Mouse (Mus musculus) limb, embryonic 15.5 days (tissue): ENCODE measurements around the gene Cox4i2. TPM values are rescaled to one million over a fixed set of nuclear protein-coding genes. Genes with fewer than 3 reads are reported as not detected.

Source experiments
- ATAC-seq: fragments of 200-750 bp; cut with Nextera tagmentation; 2 replicates; pipeline ENCODE4 v1.8.0; 2017; ENCODE audit warnings: low read depth, moderate TSS enrichment; ENCODE audit not compliant: insufficient number of reproducible peaks, low FRiP score, low TSS enrichment
- H3K27ac ChIP-seq: fragments of 300-500 bp; sonication (generic); 2 replicates; pipeline ENCODE4 v1.5.1; 2015; ENCODE audit warnings: moderate library complexity, mild to moderate bottlenecking, inconsistent platforms
- H3K27me3 ChIP-seq: fragments of 300-500 bp; sonication (generic); 2 replicates; pipeline ENCODE4 v1.6.1; 2015; ENCODE audit warnings: inconsistent platforms
- H3K36me3 ChIP-seq: fragments of 300-500 bp; sonication (generic); 2 replicates; pipeline ENCODE4 v1.6.1; 2015; ENCODE audit warnings: inconsistent platforms
- H3K4me1 ChIP-seq: fragments of 300-500 bp; sonication (generic); 2 replicates; pipeline ENCODE4 v1.6.1; 2015; ENCODE audit warnings: inconsistent platforms
- H3K4me2 ChIP-seq: fragments of 300-500 bp; sonication (generic); 2 replicates; pipeline ENCODE4 v1.6.1; 2015; ENCODE audit warnings: mild to moderate bottlenecking, inconsistent platforms
- H3K4me3 ChIP-seq: fragments of 300-500 bp; sonication (generic); 2 replicates; pipeline ENCODE4 v1.5.1; 2015; ENCODE audit warnings: mild to moderate bottlenecking, inconsistent platforms
- H3K9ac ChIP-seq: fragments of 300-500 bp; sonication (generic); 2 replicates; pipeline ENCODE4 v1.6.1; 2015; ENCODE audit warnings: inconsistent platforms
- H3K9me3 ChIP-seq: fragments of 300-500 bp; sonication (generic); 2 replicates; pipeline ENCODE4 v1.6.1; 2016; ENCODE audit warnings: inconsistent platforms
- WGBS: fragments of 180-500 bp; shearing (Covaris S2); methylation state at CpG from one replicate; pipeline ENCODE4 v1.1.7; 2015; 5-methylcytosine and 5-hydroxymethylcytosine counted together
- polyA plus RNA-seq: library from polyadenylated mRNA; unstranded; fragments of >200 nt; fragmentation: Nextera tagmentation; extraction: Ambion mirVana; gene quantifications from 2 replicates; pipeline ENCODE4 v1.2.1, GENCODE M21; 2015

Cox4i2 gene
- polyA plus RNA-seq, 1 experiment from 2014 or later: 33.9 TPM

- Histone ChIP-seq H3K4me2 (no peak overlapping the region), H3K27me3 (no peaks in the 10 kb centered on the region), H3K4me3 (no peak overlapping the region), H3K27ac (peak overlapping the region; percentile 38; the same call in 1 of the 2 replicates), H3K36me3 (peaks cover 3% of the 10 kb centered on the region; the same call in 1 of the 2 replicates), H3K9ac (no peak overlapping the region), H3K9me3 (no peaks in the 10 kb centered on the region), H3K4me1 (peaks cover 44% of the 10 kb centered on the region)
- 41% methylated on average over 4 of the region's 4 CpGs for WGBS
- no peak for ATAC-seq
These were observed 35.6 kb downstream of the Cox4i2 start for GRCm38 (mm10) chr2:152789591-152789999.

DNA sequence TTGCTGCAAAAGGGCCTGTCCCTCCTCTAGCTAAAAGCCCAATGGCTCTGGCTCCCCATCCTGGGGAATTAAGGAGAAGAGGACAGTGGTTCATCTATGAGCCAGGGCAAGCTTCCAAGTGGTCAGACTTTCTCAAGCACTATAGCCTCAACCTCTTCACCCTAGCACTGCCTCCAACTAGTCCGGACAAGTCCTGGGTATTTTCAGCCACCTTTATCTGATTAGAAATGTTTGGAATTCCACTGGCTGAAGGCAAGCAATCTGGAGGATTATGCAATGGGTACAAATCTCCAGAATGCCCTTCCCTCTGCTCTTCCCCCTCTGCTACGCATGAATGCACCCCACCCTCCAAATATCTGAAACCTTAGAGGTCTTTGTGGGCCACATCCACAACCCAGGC lies 38.5 kb downstream of the Cox4i2 start:
- Histone ChIP-seq H3K4me2 (no peak overlapping the region), H3K9ac (no peak overlapping the region), H3K36me3 (no peaks in the 10 kb centered on the region), H3K4me3 (no peak overlapping the region), H3K9me3 (no peaks in the 10 kb centered on the region), H3K4me1 (peaks cover 29% of the 10 kb centered on the region), H3K27ac (no peak overlapping the region), H3K27me3 (no peaks in the 10 kb centered on the region)
- WGBS: 47% methylated on average over 2 of the region's 2 CpGs
- no peak for ATAC-seq

GRCm38 (mm10) chr2:152793381-152793780 lies 39.4 kb downstream of the Cox4i2 start:
- Histone ChIP-seq H3K9me3 (no peaks in the 10 kb centered on the region), H3K9ac (no peak overlapping the region), H3K4me3 (no peak overlapping the region), H3K27me3 (no peaks in the 10 kb centered on the region), H3K36me3 (no peaks in the 10 kb centered on the region), H3K4me1 (peaks cover 29% of the 10 kb centered on the region), H3K4me2 (no peak overlapping the region), H3K27ac (no peak overlapping the region)
- ATAC-seq: no peak
- WGBS: 77% methylated on average over 5 of the region's 5 CpGs

DNA sequence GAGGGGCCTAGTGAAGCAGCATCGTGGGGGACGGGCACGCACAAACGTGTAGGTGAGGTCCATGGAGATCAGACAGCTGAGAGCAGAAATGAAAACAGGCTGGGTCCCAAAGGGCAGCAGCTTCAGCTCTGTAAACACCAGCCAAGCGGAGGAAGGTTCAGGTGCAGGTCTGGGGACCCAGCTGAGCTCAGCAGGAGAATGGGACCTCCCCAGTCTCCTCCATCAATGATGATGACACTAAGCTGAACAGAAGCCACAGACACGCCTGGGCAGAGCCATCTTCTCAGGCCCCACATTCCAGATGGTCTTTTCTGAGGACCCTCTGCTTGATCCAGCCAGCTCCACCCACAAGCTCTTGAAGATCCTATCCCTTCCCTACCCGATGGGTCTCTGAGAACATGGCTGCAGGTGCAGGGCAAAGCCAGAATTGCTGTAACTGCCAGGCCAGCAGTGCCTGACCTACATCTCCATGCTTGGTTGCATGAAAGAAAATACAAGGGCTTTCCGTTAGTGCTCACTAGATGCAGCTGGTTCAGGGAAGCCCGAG lies 40.4 kb downstream of the Cox4i2 start:
- H3K27me3 ChIP-seq: no peaks in the 10 kb centered on the region
- H3K9ac ChIP-seq: no peak overlapping the region
- H3K36me3 ChIP-seq: no peaks in the 10 kb centered on the region
- H3K9me3 ChIP-seq: no peaks in the 10 kb centered on the region
- H3K4me3 ChIP-seq: no peak overlapping the region
- H3K4me2 ChIP-seq: no peak overlapping the region
- ATAC-seq: no peak
- H3K4me1 ChIP-seq: peaks cover 21% of the 10 kb centered on the region
- 73% methylated on average over 9 of the region's 9 CpGs for WGBS
- no peak overlapping the region for H3K27ac ChIP-seq

- Histone ChIP-seq H3K27ac (no peak overlapping the region), H3K36me3 (no peaks in the 10 kb centered on the region), H3K4me2 (no peak overlapping the region), H3K4me1 (peaks cover 11% of the 10 kb centered on the region; the same call in 1 of the 2 replicates), H3K4me3 (no peak overlapping the region), H3K9ac (no peak overlapping the region), H3K9me3 (no peaks in the 10 kb centered on the region), H3K27me3 (no peaks in the 10 kb centered on the region)
- ATAC-seq: no peak
- 80% methylated on average over 1 of the region's 1 CpGs for WGBS
These were observed 43.6 kb downstream of the Cox4i2 start for GRCm38 (mm10) chr2:152797589-152797988.

GRCm38 (mm10) chr2:152799954-152800761 lies 46.2 kb downstream of the Cox4i2 start:
- Histone ChIP-seq H3K4me2 (no peak overlapping the region), H3K9me3 (no peaks in the 10 kb centered on the region), H3K4me3 (no peak overlapping the region), H3K4me1 (peaks cover 14% of the 10 kb centered on the region), H3K27me3 (no peaks in the 10 kb centered on the region), H3K36me3 (no peaks in the 10 kb centered on the region), H3K27ac (no peak overlapping the region), H3K9ac (no peak overlapping the region)
- ATAC-seq: no peak
- WGBS: 52% methylated on average over 7 of the region's 7 CpGs

- Histone ChIP-seq H3K9ac (no peak overlapping the region), H3K9me3 (no peaks in the 10 kb centered on the region), H3K4me2 (no peak overlapping the region), H3K27ac (no peak overlapping the region), H3K4me3 (no peak overlapping the region), H3K27me3 (no peaks in the 10 kb centered on the region), H3K4me1 (peaks cover 20% of the 10 kb centered on the region), H3K36me3 (no peaks in the 10 kb centered on the region)
- ATAC-seq: no peak
These were observed 46.8 kb downstream of the Cox4i2 start for GRCm38 (mm10) chr2:152800762-152801113.

DNA sequence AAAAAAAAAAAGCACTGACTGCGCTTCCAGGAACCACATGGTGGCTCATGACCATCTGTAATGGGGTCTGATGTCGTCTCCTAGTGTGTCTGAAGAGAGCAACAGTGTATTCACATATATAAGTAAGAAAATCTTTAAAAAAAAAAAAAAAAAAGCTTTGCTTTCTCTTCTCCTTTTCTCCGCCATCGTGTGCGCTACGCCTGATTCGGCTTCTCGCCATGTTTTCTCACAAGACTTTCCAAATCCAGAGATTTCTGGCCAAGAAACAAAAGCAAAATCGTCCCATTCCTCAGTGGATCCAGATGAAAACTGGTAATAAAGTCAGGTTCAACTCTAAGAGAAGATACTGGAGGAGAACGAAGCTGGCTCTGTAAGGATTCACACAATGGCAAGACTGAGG lies 48.3 kb downstream of the Cox4i2 start:
- H3K4me1 ChIP-seq: peaks cover 24% of the 10 kb centered on the region
- no peak overlapping the region for H3K9ac ChIP-seq
- WGBS: 92% methylated on average over 10 of the region's 10 CpGs
- no peaks in the 10 kb centered on the region for H3K27me3 ChIP-seq
- no peak overlapping the region for H3K27ac ChIP-seq
- no peaks in the 10 kb centered on the region for H3K9me3 ChIP-seq
- H3K36me3 ChIP-seq: no peaks in the 10 kb centered on the region
- ATAC-seq: no peak
- H3K4me2 ChIP-seq: no peak overlapping the region
- no peak overlapping the region for H3K4me3 ChIP-seq

DNA sequence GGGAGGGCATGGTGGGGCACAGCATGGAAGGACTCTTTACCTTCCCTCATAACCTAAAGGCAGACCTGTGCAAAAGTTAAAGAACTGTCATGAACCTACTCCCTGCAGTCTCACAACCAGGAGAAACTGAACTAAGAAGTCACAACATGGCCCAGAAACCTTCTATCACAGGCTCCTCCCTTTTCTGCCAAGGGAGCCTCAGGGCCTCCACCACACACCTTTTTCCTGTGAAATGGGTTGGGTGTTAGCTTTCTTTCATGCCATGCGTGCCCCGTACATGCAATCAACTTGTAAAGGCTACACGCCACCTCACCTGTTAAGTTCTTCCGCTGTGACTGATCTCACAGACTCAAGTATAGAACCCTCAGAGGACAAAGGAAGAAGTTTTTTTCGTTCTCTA lies 49.1 kb downstream of the Cox4i2 start:
- Histone ChIP-seq H3K36me3 (no peaks in the 10 kb centered on the region), H3K4me3 (no peak overlapping the region), H3K9me3 (no peaks in the 10 kb centered on the region), H3K27me3 (no peaks in the 10 kb centered on the region), H3K27ac (no peak overlapping the region), H3K4me1 (peaks cover 24% of the 10 kb centered on the region), H3K4me2 (no peak overlapping the region), H3K9ac (no peak overlapping the region)
- ATAC-seq: no peak
- 76% methylated on average over 5 of the region's 5 CpGs for WGBS

DNA sequence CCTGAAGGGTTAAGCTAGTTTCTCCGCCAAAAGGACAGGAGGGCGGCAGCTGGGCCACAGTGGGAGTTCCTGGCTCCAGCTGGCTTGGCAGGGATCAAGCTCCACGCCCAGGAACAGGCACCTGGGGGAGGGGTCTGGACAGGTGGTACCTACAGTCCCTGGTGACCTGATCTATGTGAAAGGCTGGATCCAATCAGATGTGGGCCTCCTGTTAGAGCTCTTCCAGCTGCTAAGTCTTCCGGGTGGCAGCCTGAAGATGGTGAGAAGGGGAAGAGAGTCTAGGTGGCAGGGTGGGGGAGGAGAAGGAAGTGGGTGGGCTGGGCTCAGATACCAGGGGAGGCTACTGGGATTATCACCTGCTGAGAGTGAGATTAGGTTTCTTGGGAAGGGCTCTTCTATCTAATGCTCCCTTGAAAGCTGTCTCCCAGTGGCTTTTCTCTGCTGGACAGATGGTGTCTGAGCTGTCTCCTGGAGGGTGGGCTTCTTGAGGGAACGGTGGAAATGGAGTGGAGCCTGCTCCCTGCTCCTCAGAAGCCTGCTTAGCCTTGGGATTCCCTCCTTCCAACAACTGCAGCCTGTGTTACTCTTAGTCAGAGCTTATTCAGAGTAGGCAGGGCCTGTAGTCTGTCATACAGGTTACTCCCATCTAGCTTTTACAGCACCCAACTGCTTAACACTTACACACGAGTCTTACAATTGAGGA lies 50.6 kb downstream of the Cox4i2 start:
- H3K27ac ChIP-seq: peak overlapping the region; percentile 9
- no peaks in the 10 kb centered on the region for H3K9me3 ChIP-seq
- no peak overlapping the region for H3K4me3 ChIP-seq
- H3K4me1 ChIP-seq: peaks cover 24% of the 10 kb centered on the region
- 0 out of 2 replicates have a peak, but pooled peaks have one; percentile 61 for ATAC-seq
- WGBS: 11% methylated on average over 6 of the region's 6 CpGs
- no peaks in the 10 kb centered on the region for H3K36me3 ChIP-seq
- no peak overlapping the region for H3K4me2 ChIP-seq
- no peak overlapping the region for H3K9ac ChIP-seq
- no peaks in the 10 kb centered on the region for H3K27me3 ChIP-seq

- no peak overlapping the region for H3K4me3 ChIP-seq
- no peaks in the 10 kb centered on the region for H3K27me3 ChIP-seq
- H3K4me1 ChIP-seq: peaks cover 24% of the 10 kb centered on the region
- no peak overlapping the region for H3K9ac ChIP-seq
- H3K27ac ChIP-seq: peak overlapping the region; percentile 9
- H3K36me3 ChIP-seq: no peaks in the 10 kb centered on the region
- 29% methylated on average over 5 of the region's 5 CpGs for WGBS
- no peaks in the 10 kb centered on the region for H3K9me3 ChIP-seq
- no peak overlapping the region for H3K4me2 ChIP-seq
- no peak for ATAC-seq
These were observed 51.1 kb downstream of the Cox4i2 start for GRCm38 (mm10) chr2:152805111-152805490.

GRCm38 (mm10) chr2:152806037-152806436 lies 52.1 kb downstream of the Cox4i2 start:
- peaks cover 29% of the 10 kb centered on the region for H3K4me1 ChIP-seq
- no peak overlapping the region for H3K4me2 ChIP-seq
- H3K36me3 ChIP-seq: no peaks in the 10 kb centered on the region
- no peak overlapping the region for H3K9ac ChIP-seq
- no peak overlapping the region for H3K4me3 ChIP-seq
- 73% methylated on average over 2 of the region's 2 CpGs for WGBS
- ATAC-seq: no peak
- H3K9me3 ChIP-seq: no peaks in the 10 kb centered on the region
- no peak overlapping the region for H3K27ac ChIP-seq
- H3K27me3 ChIP-seq: no peaks in the 10 kb centered on the region
